Mouse (Mus musculus): ENCODE data around the gene Iqgap3.

- TF ChIP-seq CTCF (conservative IDR thresholded peaks at IDR 0.05; ENCODE audit: low read length) (no peak), NANOG (IDR thresholded peaks at IDR 0.05; ENCODE audit: borderline replicate concordance, low read length) (no peak), POU5F1 (IDR thresholded peaks at IDR 0.05; ENCODE audit: borderline replicate concordance, low read length) (no peak)
These were observed 20.0 kb downstream of the Iqgap3 start for GRCm38 (mm10) chr3:88101736-88102135.
